Mouse (Mus musculus) v-Abl transformed pro-B cells (cell line): ENCODE data around the gene Gm21693.
"Not testable (repeated sequence)": the region's sequence is repeated elsewhere in the genome, so short reads cannot be mapped to it uniquely, and the experiment has no call there.

ENCODE experiments used
- in situ Hi-C, 2 experiments: fragments of 400-800 bp; cut with MboI; formaldehyde crosslinking; loops; one replicate each; pipeline ENCODE4 v1.15.1; 2025; ENCODE audit not compliant: unreplicated experiment in 2 of 2

Gene Gm21693

DNA sequence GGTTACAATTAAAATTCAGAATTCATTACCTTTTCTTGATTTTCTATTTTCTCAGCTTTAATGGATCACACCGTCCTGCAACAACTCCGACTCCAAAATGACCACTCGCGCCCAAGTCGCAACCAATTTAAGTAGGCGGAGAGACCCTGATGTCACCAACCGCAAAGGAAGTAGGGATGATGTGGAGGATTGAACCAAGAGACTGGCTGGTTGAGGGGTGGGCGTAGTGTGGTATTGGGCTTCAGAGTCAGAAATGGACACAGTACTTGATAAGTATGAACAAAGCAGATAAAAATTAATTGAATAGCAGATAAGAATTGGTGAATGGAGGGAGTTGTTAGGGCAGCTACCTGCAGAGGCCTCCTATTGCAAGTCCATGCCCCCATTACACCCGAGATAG, at the start of gene Gm21693:
Gene Gm21693 (minus strand): TSS at position 101 of the 400 bp plus-strand sequence.
- in situ Hi-C loops: not testable (repeated sequence)

DNA sequence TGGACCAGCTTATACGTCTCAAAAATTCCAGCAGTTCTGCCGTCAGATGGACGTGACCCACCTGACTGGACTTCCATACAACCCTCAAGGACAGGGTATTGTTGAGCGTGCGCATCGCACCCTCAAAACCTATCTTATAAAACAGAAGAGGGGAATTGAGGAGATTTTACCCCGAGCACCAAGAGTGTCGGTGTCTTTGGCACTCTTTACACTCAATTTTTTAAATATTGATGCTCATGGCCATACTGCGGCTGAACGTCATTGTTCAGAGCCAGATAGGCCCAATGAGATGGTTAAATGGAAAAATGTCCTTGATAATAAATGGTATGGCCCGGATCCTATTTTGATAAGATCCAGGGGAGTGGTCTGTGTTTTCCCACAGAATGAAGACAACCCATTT, 4.5 kb downstream of the Gm21693 start:
- in situ Hi-C loops: not testable (repeated sequence)

DNA sequence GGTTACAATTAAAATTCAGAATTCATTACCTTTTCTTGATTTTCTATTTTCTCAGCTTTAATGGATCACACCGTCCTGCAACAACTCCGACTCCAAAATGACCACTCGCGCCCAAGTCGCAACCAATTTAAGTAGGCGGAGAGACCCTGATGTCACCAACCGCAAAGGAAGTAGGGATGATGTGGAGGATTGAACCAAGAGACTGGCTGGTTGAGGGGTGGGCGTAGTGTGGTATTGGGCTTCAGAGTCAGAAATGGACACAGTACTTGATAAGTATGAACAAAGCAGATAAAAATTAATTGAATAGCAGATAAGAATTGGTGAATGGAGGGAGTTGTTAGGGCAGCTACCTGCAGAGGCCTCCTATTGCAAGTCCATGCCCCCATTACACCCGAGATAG, 38.8 kb downstream of the Gm21693 start, which contains the start of gene Gm21677:
Gene Gm21677 (minus strand): TSS at position 101 of the 400 bp plus-strand sequence.
- in situ Hi-C loops: not testable (repeated sequence)
